Mouse (Mus musculus): Measurements from ENCODE around the gene Rabgap1l. TPM values are rescaled to one million over a fixed set of nuclear protein-coding genes. Genes with fewer than 3 reads are reported as not detected.

Gene Rabgap1l
- polyA plus RNA-seq, 1 experiment = 40.7 TPM

GRCm38 (mm10) chr1:160227196-160227595 is 565.8 kb downstream of the Rabgap1l start:
- TF ChIP-seq CTCF (IDR thresholded peaks at IDR 0.05; ENCODE audit: borderline replicate concordance, extremely low read depth, insufficient read depth, insufficient read length) = no peak
- no peak for TF ChIP-seq POLR2A (IDR thresholded peaks at IDR 0.05; ENCODE audit: borderline replicate concordance, extremely low read depth, insufficient read depth, insufficient read length, poor library complexity, severe bottlenecking)
- no peak for DNase-seq (ENCODE audit: low read depth)

DNA sequence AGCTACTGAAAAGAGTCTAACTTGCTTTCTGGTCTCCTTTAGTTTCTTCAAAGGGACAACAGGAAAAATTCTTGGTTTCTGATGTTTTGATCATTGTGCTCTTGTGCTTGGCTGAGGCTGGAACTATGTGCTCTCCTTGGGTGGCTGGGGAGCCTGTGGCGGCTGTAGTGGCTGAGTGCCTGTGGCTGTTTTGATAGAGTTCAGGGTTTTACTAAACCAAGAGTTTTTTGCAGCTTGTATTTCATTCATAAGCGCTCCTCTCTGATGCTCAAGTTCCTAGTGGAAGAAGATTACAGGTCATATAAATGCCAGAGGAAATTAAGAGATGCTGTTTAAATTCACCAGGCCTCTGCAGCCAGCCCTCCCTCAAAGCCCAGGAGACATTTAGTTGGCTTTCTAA is 568.9 kb downstream of the Rabgap1l start:
- TF ChIP-seq CTCF (IDR thresholded peaks at IDR 0.05; ENCODE audit: borderline replicate concordance, extremely low read depth, insufficient read depth, insufficient read length) (no peak), POLR2A (IDR thresholded peaks at IDR 0.05; ENCODE audit: borderline replicate concordance, extremely low read depth, insufficient read depth, insufficient read length, poor library complexity, severe bottlenecking) (no peak)

GRCm38 (mm10) chr1:160217898-160218297 is 575.1 kb downstream of the Rabgap1l start:
- no peak for TF ChIP-seq POLR2A (IDR thresholded peaks at IDR 0.05; ENCODE audit: borderline replicate concordance, extremely low read depth, insufficient read depth, insufficient read length, poor library complexity, severe bottlenecking)
- no peak for TF ChIP-seq CTCF (IDR thresholded peaks at IDR 0.05; ENCODE audit: borderline replicate concordance, extremely low read depth, insufficient read depth, insufficient read length)
- DNase-seq (ENCODE audit: low read depth) = no peak

More for the DNA sequence above, 568.9 kb downstream of the Rabgap1l start:
- no peak for DNase-seq (ENCODE audit: low read depth)

GRCm38 (mm10) chr1:160214171-160214570 is 578.8 kb downstream of the Rabgap1l start:
- TF ChIP-seq CTCF (IDR thresholded peaks at IDR 0.05; ENCODE audit: borderline replicate concordance, extremely low read depth, insufficient read depth, insufficient read length) (no peak), POLR2A (IDR thresholded peaks at IDR 0.05; ENCODE audit: borderline replicate concordance, extremely low read depth, insufficient read depth, insufficient read length, poor library complexity, severe bottlenecking) (no peak)
- DNase-seq (ENCODE audit: low read depth) = no peak

DNA sequence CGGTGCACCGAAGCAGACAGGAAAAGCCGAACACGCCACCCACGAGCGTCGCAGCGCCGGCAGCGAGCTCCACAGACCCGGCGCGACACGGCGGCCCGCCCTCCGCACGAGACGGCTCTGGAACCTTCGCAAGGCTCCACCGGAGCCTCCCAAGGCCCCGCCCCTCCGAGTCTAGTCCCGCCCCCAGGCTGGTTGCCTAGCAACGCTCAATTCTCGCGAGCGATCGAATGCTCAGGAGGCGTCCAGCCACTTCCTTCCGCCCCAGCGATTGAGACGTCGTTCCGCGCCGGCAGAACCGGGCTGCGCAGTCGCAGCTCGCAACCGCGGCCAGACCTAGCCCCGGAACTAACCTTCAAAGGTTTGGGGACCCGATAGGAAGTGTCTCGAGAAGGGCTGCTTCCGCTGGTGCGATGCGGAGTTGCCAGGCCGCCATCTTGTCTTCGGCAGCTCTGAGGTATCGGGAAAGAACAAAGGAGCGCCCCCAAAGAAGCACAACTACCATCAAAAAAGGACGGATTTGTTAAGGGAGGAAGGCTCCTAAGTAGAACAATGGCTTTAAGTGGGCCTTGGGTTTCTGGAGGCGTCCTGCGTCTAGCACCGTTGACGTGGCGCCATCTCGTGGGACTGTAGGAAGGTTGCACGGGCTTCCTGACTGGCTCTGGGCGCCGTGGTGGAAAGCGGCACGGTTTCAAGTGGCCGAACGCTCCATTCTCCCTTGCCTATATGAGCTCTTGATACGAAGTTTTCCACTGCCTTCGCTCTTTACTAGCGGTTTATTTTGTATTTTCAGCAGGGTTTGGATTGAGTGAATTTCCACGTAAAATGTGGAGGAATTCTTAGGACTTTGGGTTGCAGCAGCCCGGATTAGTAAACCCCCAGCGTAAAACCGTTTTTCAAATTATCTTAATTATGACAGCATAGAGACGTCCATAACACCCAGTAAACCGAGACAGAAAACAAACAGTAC is 580.0 kb downstream of the Rabgap1l start, which contains the start of gene Cacybp:
Cacybp (minus strand) TSS at position 173 of the 967 bp plus-strand sequence.
- DNase-seq (ENCODE audit: low read depth) = peak; percentile 100
- TF ChIP-seq POLR2A (IDR thresholded peaks at IDR 0.05; ENCODE audit: borderline replicate concordance, extremely low read depth, insufficient read depth, insufficient read length, poor library complexity, severe bottlenecking) (peak; percentile 99), CTCF (IDR thresholded peaks at IDR 0.05; ENCODE audit: borderline replicate concordance, extremely low read depth, insufficient read depth, insufficient read length) (peak; percentile 71)

GRCm38 (mm10) chr1:160212123-160212691 is 580.8 kb downstream of the Rabgap1l start:
- DNase-seq (ENCODE audit: low read depth) = peak; percentile 71
- TF ChIP-seq POLR2A (IDR thresholded peaks at IDR 0.05; ENCODE audit: borderline replicate concordance, extremely low read depth, insufficient read depth, insufficient read length, poor library complexity, severe bottlenecking) = no peak
- TF ChIP-seq CTCF (IDR thresholded peaks at IDR 0.05; ENCODE audit: borderline replicate concordance, extremely low read depth, insufficient read depth, insufficient read length) = no peak

GRCm38 (mm10) chr1:160211597-160212122 is 581.4 kb downstream of the Rabgap1l start:
- peak; percentile 38 for DNase-seq (ENCODE audit: low read depth)
- TF ChIP-seq POLR2A (IDR thresholded peaks at IDR 0.05; ENCODE audit: borderline replicate concordance, extremely low read depth, insufficient read depth, insufficient read length, poor library complexity, severe bottlenecking) (no peak), CTCF (IDR thresholded peaks at IDR 0.05; ENCODE audit: borderline replicate concordance, extremely low read depth, insufficient read depth, insufficient read length) (no peak)

GRCm38 (mm10) chr1:160210566-160210965 is 582.4 kb downstream of the Rabgap1l start:
- TF ChIP-seq CTCF (IDR thresholded peaks at IDR 0.05; ENCODE audit: borderline replicate concordance, extremely low read depth, insufficient read depth, insufficient read length) (no peak), POLR2A (IDR thresholded peaks at IDR 0.05; ENCODE audit: borderline replicate concordance, extremely low read depth, insufficient read depth, insufficient read length, poor library complexity, severe bottlenecking) (no peak)

DNA sequence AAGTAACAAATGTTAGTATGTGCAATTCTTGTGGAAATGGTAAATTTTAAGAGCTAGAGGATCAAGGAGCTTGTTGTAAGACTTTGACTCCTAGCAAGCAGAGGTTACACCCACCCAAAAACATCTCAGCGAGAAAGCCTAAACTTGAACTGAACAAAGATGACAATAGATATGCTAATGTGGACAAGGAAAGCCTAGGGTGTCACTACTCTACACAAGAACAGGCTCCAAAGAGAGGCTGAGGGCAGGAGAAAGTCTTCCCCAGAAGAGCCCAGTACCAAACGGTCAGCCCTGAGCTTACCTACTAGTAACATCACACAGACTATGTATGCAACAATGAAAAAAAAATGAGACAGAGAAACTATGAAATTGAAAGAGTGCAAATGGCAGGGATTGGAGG is 583.2 kb downstream of the Rabgap1l start:
- no peak for DNase-seq (ENCODE audit: low read depth)
- no peak for TF ChIP-seq POLR2A (IDR thresholded peaks at IDR 0.05; ENCODE audit: borderline replicate concordance, extremely low read depth, insufficient read depth, insufficient read length, poor library complexity, severe bottlenecking)
- no peak for TF ChIP-seq CTCF (IDR thresholded peaks at IDR 0.05; ENCODE audit: borderline replicate concordance, extremely low read depth, insufficient read depth, insufficient read length)

More at GRCm38 (mm10) chr1:160210566-160210965, 582.4 kb downstream of the Rabgap1l start:
- no peak for DNase-seq (ENCODE audit: low read depth)

GRCm38 (mm10) chr1:160205486-160205885 is 587.5 kb downstream of the Rabgap1l start:
- TF ChIP-seq CTCF (IDR thresholded peaks at IDR 0.05; ENCODE audit: borderline replicate concordance, extremely low read depth, insufficient read depth, insufficient read length) = no peak
- no peak for TF ChIP-seq POLR2A (IDR thresholded peaks at IDR 0.05; ENCODE audit: borderline replicate concordance, extremely low read depth, insufficient read depth, insufficient read length, poor library complexity, severe bottlenecking)
- DNase-seq (ENCODE audit: low read depth) = no peak

GRCm38 (mm10) chr1:160195337-160195663 is 597.7 kb downstream of the Rabgap1l start:
- DNase-seq (ENCODE audit: low read depth) = no peak
- no peak for TF ChIP-seq CTCF (IDR thresholded peaks at IDR 0.05; ENCODE audit: borderline replicate concordance, extremely low read depth, insufficient read depth, insufficient read length)
- TF ChIP-seq POLR2A (IDR thresholded peaks at IDR 0.05; ENCODE audit: borderline replicate concordance, extremely low read depth, insufficient read depth, insufficient read length, poor library complexity, severe bottlenecking) = no peak

All from brain, embryonic 14.5 days (tissue).